Mouse (Mus musculus): Measurements from ENCODE around the gene Btnl10. TPM values are rescaled to one million over a fixed set of nuclear protein-coding genes. Genes with fewer than 3 reads are reported as not detected.

The Btnl10 gene
- not detected for total RNA-seq (2021)
- long read RNA-seq = 0 reads

- DNase-seq (ENCODE audit: low spot score in 2 of 2) = no peak
These were observed at the start of gene Btnl10 for GRCm38 (mm10) chr11:58917745-58918366. Gene Btnl10, plus strand, starts transcription at chr11:58917908.

DNA sequence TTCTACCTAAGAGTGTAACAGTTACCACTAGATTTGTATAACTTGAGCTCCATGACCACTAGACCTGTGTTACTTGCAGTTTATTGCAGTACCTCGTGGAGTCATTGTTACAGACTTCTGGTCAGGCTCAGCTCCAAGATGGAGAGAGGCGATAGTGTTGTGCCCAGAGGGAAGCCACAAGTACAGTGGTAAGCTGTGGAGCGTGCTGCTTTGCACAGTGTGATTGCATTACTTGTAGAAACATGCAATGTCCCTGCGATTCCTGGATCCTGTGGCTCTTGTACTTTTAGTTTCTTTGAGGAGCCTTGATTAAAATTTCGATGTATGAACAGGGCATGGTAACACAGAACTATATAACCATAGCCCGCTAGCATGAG, 49.8 kb upstream of the Btnl10 start:
- no peak for DNase-seq (ENCODE audit: low spot score in 2 of 2)

- no peak for DNase-seq (ENCODE audit: low spot score in 2 of 2)
These were observed 46.7 kb upstream of the Btnl10 start for GRCm38 (mm10) chr11:58870961-58871360.

- DNase-seq (ENCODE audit: low spot score in 2 of 2) = no peak
These were observed 34.0 kb upstream of the Btnl10 start for GRCm38 (mm10) chr11:58883756-58884155.

GRCm38 (mm10) chr11:58890511-58890910, 27.2 kb upstream of the Btnl10 start:
- DNase-seq (ENCODE audit: low spot score in 2 of 2) = no peak

DNA sequence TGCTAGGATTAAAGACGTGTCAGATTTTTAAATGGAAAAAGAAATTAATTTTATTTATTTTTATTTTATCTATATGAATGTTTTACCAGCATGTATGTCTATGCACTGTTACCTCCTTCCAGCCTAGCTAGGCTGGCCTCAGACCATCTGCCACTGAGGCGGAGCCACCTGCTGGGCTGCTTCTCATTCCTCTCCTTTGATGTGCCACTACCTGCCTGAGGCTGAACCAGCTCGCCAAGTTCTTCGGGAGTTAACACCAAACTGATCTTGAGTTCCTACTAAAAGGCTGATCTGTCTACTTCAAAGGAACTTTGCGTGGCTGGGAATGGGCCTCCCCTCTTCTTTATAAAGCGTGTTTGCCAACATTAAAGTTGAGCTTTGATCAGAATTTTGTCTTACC, 23.3 kb upstream of the Btnl10 start:
- no peak for DNase-seq (ENCODE audit: low spot score in 2 of 2)

GRCm38 (mm10) chr11:58897485-58897884, 20.2 kb upstream of the Btnl10 start:
- DNase-seq (ENCODE audit: low spot score in 2 of 2) = no peak

DNA sequence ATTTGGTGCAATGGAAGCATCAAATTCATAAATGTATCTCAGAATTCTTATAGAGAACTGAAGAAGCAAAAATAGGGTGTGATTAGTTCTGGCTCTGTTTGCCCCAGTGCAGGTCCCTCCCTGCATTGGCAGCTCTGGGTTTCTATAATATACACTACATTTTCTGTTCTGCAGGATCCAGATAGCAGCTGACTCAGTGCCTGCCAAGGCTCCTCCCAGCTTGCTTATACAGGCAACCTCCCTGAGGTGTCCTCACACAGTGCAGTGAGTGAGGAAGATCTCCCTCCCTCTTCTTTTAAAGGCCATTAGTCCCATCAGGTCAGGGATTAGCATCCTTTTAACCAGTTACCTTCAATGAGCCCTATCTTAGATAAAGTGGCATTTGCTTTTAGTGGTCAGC, 16.6 kb upstream of the Btnl10 start:
- DNase-seq (ENCODE audit: low spot score in 2 of 2) = no peak

GRCm38 (mm10) chr11:58903511-58904409, 13.9 kb upstream of the Btnl10 start, which contains the start of gene Zfp39:
Gene Zfp39, minus strand, starts transcription at chr11:58904225.
- DNase-seq (ENCODE audit: low spot score in 2 of 2) = peak; percentile 92 to 97

GRCm38 (mm10) chr11:58904410-58904718, 13.3 kb upstream of the Btnl10 start:
- no peak for DNase-seq (ENCODE audit: low spot score in 2 of 2)

- DNase-seq (ENCODE audit: low spot score in 2 of 2) = no peak
These were observed 12.9 kb upstream of the Btnl10 start for GRCm38 (mm10) chr11:58904838-58905237.

DNA sequence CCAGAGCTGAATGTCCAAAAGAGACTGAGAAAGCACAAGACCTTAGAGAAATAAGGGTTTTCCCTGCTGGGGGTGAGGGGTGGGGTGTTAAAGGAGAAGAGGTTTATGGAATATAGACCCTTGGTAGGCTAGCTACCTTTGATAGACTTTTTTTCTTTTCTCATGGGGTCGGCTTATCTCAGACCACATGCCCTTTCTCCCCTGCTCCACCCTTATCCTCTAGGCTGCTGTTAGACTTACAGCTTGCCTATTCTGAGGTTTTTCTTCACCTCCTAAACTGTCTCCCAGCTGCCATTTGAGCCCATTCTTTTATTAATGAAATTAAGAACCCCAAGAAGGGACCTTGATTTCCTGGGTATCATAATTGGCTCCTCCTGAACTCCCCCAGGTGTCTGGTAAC, 3.9 kb upstream of the Btnl10 start:
- DNase-seq (ENCODE audit: low spot score in 2 of 2) = no peak

DNA sequence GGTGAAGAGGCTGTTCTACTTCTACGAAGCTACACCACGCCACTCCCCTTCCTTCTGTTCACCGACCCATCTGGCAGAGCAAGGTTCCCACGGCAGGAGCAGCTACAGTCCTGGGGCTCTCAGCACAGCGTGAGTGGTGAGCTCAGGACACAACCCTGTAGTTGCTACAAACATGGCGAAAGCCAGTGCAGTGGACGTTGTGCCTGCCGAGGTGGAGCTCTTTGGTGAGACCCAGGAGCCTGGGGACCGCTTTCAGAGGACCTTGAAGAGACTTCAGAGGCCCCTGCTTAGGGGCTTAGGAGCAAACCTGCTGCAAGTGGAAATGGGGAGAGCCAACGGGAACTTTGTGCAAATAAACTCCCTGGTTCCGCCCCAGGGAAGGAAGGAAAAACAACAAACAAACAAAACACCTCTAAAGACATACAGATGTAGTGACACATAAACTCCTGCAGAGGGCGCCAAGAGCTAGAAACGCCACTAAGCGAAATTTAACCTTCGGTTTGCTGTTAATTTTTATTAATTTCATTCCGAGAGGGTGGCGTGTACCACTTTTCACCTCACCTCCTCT, 3.2 kb upstream of the Btnl10 start:
- no peak for DNase-seq (ENCODE audit: low spot score in 2 of 2)

GRCm38 (mm10) chr11:58916879-58917744, 596 bp upstream of the Btnl10 start:
- DNase-seq (ENCODE audit: low spot score in 2 of 2) = no peak

DNA sequence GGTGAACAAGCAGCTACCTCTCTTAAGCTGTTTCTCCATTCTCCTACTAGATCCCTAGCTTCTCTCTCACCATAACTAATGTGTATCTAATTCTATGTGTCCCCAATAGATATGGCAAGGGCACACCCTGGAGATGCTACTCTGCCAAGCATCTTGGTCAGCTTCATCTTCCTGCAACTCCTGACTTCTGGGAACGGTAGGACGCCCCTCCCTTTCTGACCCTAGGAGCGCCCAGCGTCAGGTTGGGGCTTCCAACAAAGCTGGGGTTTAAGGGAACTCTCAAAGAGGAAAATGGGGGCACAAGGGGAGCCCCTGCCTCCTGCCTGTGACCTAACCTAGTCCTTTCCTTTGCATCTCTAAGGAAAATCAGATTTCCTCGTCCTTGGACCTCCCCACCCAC, 1.1 kb downstream of the Btnl10 start:
- DNase-seq (ENCODE audit: low spot score in 2 of 2) = no peak

- no peak for DNase-seq (ENCODE audit: low spot score in 2 of 2)
These were observed 4.7 kb downstream of the Btnl10 start for GRCm38 (mm10) chr11:58922420-58922819.

DNA sequence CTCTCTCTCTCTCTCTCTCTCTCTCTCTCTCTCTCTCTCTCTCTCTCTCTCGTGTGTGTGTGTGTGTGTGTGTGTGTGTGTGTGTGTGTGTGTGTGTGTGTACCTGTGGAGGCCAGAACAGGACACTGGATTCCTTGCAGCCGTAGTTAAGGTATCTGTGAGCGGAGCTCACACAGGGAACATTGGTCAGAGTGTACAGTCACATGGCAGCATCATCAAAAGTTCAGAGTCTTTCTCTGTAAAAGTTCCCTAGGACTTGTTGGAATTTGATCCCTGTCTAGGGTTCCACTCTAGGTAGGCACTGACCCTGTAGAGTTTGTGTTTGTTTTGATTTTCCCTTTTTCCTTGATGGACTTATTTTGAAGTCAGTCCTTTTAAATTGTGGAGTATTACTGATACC, 8.9 kb downstream of the Btnl10 start:
- no peak for DNase-seq (ENCODE audit: low spot score in 2 of 2)

GRCm38 (mm10) chr11:58927053-58927452, 9.3 kb downstream of the Btnl10 start:
- DNase-seq (ENCODE audit: low spot score in 2 of 2) = no peak

GRCm38 (mm10) chr11:58927790-58928651, 10.3 kb downstream of the Btnl10 start:
- peak in 1 of 2 experiments; percentile 50 for DNase-seq (ENCODE audit: low spot score in 2 of 2)

- DNase-seq (ENCODE audit: low spot score in 2 of 2) = no peak
These were observed 11.3 kb downstream of the Btnl10 start for GRCm38 (mm10) chr11:58929055-58929454.
